Mouse (Mus musculus): ENCODE measurements around the gene Ndufs1. TPM values are rescaled to one million over a fixed set of nuclear protein-coding genes. Genes with fewer than 3 reads are reported as not detected.

Gene Ndufs1
- polyA plus RNA-seq, 1 experiment from 2014 or later: 184 TPM

DNA sequence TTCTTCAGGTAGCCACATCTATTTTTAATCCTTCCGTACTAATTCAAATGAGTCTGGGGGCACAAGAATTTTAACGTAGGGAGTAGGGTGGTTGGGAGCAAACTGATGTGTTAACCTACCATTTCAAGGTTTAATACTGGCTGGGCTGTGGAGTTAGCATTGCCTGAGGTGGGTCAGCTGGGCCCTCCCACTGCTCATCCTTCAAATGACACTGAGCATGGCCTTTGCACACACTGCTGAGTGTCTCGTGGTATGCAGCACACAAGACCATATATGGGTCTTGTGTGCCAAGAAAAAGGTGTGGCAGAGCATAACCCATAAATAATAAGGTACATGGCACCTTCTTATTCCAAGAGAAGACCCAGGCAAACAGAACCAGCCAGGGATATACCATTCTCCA is 31.0 kb upstream of the Ndufs1 start:
- no peak overlapping the region for H3K4me3 ChIP-seq (ENCODE audit: low read depth, low read length)
- WGBS: 78% methylated on average over 3 of the region's 3 CpGs

DNA sequence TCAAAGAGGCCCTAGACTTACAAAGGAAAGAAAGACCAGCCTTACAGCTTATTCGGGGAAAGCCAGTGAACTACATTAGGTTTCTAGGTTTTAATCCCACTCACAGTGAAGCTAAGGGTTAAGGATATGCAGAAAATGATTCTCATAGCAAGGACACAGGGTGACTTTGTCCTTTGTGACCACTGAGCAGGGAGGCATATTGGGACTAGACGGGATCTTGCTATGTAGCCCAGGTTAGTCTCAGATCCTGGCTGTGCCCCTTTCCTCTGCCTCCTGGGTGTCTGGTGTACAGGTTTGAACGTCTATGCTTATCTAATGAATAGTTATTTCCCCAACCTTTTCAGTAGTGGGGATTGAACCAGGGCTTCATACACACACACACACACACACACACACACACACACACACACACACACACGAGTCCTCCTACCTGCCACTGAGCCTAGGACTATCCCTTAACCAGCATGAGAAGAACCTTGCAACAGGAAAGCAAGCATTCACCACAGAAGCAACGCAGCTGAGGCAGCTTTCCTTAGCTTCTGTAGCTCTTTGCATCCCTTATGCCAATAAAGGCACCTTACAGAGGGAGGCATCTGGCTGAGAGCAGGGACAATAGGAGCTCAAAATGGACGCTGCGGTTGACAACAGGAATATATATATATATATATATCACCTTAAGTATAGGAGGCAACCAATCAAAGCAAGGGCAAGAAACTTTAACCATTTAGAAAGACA is 28.2 kb upstream of the Ndufs1 start:
- WGBS: 36% methylated on average over 7 of the region's 7 CpGs
- Histone ChIP-seq H3K4me1 (replicated peaks; ENCODE audit: control insufficient read depth, insufficient read depth, low read length) (peaks cover 5% of the 10 kb centered on the region; the same call in 1 of the 2 replicates), H3K36me3 (ENCODE audit: control insufficient read depth, insufficient read depth, low read length) (no peaks in the 10 kb centered on the region), H3K4me2 (no peak overlapping the region), H3K27ac (ENCODE audit: low read depth, low read length) (peak overlapping the region; percentile 25), H3K27me3 (replicated peaks; ENCODE audit: control insufficient read depth, insufficient read depth, low read length) (no peaks in the 10 kb centered on the region), H3K9ac (ENCODE audit: low read depth, low read length) (no peak overlapping the region), H3K9me3 (ENCODE audit: control insufficient read depth, low read length) (no peaks in the 10 kb centered on the region), H3K4me3 (ENCODE audit: low read depth, low read length) (no peak overlapping the region)
- ATAC-seq (replicated peaks; ENCODE audit: low FRiP score): no peak
- no peak for DNase-seq (ENCODE audit: low spot score)

More for the DNA sequence above, 31.0 kb upstream of the Ndufs1 start:
- no peak overlapping the region for H3K27ac ChIP-seq (ENCODE audit: low read depth, low read length)
- no peak for DNase-seq (ENCODE audit: low spot score)
- no peak for ATAC-seq (replicated peaks; ENCODE audit: low FRiP score)
- peaks cover 5% of the 10 kb centered on the region; the same call in 1 of the 2 replicates for H3K4me1 ChIP-seq (replicated peaks; ENCODE audit: control insufficient read depth, insufficient read depth, low read length)
- no peak overlapping the region for H3K4me2 ChIP-seq
- no peaks in the 10 kb centered on the region for H3K9me3 ChIP-seq (ENCODE audit: control insufficient read depth, low read length)
- H3K27me3 ChIP-seq (replicated peaks; ENCODE audit: control insufficient read depth, insufficient read depth, low read length): no peaks in the 10 kb centered on the region
- H3K36me3 ChIP-seq (ENCODE audit: control insufficient read depth, insufficient read depth, low read length): no peaks in the 10 kb centered on the region
- no peak overlapping the region for H3K9ac ChIP-seq (ENCODE audit: low read depth, low read length)

DNA sequence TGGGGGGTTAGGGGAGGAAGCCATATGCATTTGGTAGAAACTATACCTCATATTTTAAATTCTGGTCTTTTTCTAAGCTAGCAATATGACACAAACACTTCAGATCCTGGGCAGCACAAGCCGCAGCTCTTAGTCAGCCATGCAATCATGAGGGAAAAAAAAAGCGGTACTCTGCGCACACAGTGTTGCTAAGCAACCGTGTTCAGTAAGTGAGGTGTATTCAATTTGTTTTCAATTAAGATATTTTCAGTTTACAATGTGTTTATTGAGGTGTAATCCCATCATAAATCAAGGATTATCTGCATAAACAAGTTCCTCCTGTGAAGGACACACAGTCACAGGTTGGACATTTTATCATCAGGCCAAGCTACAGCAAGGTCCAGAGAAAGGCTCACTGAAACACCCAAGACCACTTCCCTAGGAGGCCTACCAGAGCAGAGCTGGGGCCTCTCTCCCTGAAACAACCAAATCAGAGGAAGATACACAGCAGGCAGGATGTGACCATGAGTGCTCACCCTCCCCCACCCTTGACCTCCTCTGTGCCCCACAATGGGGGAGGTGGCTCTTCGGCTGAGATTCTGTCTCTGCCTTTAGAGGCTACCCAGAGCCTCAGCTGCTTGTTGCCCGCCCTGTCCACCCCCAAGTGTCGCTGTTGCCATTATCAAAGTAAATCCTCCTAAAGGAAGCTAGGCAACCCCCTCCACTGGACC is 27.5 kb upstream of the Ndufs1 start:
- H3K27ac ChIP-seq (ENCODE audit: low read depth, low read length): peak overlapping the region; percentile 25
- H3K4me3 ChIP-seq (ENCODE audit: low read depth, low read length): no peak overlapping the region
- H3K36me3 ChIP-seq (ENCODE audit: control insufficient read depth, insufficient read depth, low read length): no peaks in the 10 kb centered on the region
- peaks cover 5% of the 10 kb centered on the region; the same call in 1 of the 2 replicates for H3K4me1 ChIP-seq (replicated peaks; ENCODE audit: control insufficient read depth, insufficient read depth, low read length)
- DNase-seq (ENCODE audit: low spot score) (no peak), ATAC-seq (replicated peaks; ENCODE audit: low FRiP score) (peak; percentile 51; the same call in 1 of the 2 replicates)
- no peaks in the 10 kb centered on the region for H3K27me3 ChIP-seq (replicated peaks; ENCODE audit: control insufficient read depth, insufficient read depth, low read length)
- H3K4me2 ChIP-seq: no peak overlapping the region
- no peak overlapping the region for H3K9ac ChIP-seq (ENCODE audit: low read depth, low read length)
- WGBS: 26% methylated on average over 7 of the region's 7 CpGs
- H3K9me3 ChIP-seq (ENCODE audit: control insufficient read depth, low read length): no peaks in the 10 kb centered on the region

DNA sequence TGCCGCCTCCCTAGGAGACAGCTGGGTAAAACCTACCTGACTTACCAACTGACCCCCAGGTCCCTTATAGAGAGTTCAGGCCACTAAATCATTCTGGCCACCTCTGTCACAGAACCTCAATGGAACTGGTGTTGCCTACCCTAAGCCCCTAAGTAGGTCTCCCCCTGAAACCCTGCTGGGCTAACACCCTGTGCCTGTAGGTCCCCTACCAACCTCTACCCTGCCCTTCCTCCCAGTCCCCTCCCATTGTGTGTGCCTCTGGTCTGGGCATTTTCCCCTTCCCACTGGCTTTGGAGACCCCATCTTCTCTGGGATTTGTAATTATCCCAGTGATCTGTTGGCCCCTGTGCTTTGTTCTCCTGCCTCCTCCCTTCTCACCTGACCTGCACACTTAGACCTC is 26.8 kb upstream of the Ndufs1 start:
- ATAC-seq (replicated peaks; ENCODE audit: low FRiP score): no peak

DNA sequence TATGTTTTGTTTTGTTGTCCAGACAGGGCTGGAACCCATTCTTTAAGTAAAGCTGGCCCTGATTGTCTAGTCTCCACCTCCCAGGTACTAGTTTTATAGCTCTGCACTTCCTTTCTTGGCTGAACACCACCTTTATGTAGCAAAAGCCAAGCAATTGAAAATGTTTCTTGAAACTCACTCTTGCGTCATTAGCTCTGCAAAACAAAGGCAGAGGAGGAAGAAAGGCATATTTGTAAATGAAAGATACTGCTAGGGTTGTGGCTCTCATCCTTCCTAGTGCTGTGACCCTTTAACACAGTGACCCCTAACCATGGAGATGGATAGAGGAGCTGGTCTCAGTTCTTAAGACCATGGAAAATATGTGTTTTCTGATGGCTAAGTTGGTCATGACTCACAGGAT is 25.0 kb upstream of the Ndufs1 start:
- Histone ChIP-seq H3K4me3 (ENCODE audit: low read depth, low read length) (no peak overlapping the region), H3K9ac (ENCODE audit: low read depth, low read length) (no peak overlapping the region), H3K36me3 (ENCODE audit: control insufficient read depth, insufficient read depth, low read length) (no peaks in the 10 kb centered on the region), H3K27ac (ENCODE audit: low read depth, low read length) (no peak overlapping the region), H3K27me3 (replicated peaks; ENCODE audit: control insufficient read depth, insufficient read depth, low read length) (no peaks in the 10 kb centered on the region), H3K9me3 (ENCODE audit: control insufficient read depth, low read length) (no peaks in the 10 kb centered on the region), H3K4me1 (replicated peaks; ENCODE audit: control insufficient read depth, insufficient read depth, low read length) (peaks cover 5% of the 10 kb centered on the region; the same call in 1 of the 2 replicates), H3K4me2 (no peak overlapping the region)
- no peak for DNase-seq (ENCODE audit: low spot score)
- WGBS: 80% methylated on average over 1 of the region's 1 CpGs
- no peak for ATAC-seq (replicated peaks; ENCODE audit: low FRiP score)

More for the DNA sequence above, 26.8 kb upstream of the Ndufs1 start:
- Histone ChIP-seq H3K27ac (ENCODE audit: low read depth, low read length) (no peak overlapping the region), H3K4me3 (ENCODE audit: low read depth, low read length) (no peak overlapping the region), H3K4me1 (replicated peaks; ENCODE audit: control insufficient read depth, insufficient read depth, low read length) (peaks cover 5% of the 10 kb centered on the region; the same call in 1 of the 2 replicates), H3K36me3 (ENCODE audit: control insufficient read depth, insufficient read depth, low read length) (no peaks in the 10 kb centered on the region), H3K27me3 (replicated peaks; ENCODE audit: control insufficient read depth, insufficient read depth, low read length) (no peaks in the 10 kb centered on the region), H3K9me3 (ENCODE audit: control insufficient read depth, low read length) (no peaks in the 10 kb centered on the region), H3K9ac (ENCODE audit: low read depth, low read length) (no peak overlapping the region), H3K4me2 (no peak overlapping the region)
- DNase-seq (ENCODE audit: low spot score): no peak
- WGBS: 79% methylated on average over 1 of the region's 1 CpGs

DNA sequence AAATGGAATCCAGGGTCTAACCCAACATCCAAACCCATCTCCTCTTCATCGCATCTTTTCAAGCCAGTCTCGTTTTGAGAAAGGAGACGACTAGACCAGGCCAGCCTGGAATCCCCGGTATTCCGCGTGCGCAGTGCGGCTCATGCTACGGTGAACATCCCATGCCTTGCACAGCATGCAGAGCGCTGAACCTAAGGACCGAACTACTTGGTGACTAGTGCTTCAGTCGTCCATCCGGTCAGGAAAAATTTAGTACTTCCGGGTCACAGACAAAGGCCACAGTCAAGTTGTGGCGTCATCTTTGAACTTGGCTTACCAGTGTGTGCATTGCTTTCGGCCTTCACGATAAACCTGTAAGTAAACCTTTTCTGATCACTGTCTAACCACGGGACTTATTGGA is 23.7 kb upstream of the Ndufs1 start:
- H3K27me3 ChIP-seq (replicated peaks; ENCODE audit: control insufficient read depth, insufficient read depth, low read length): no peaks in the 10 kb centered on the region
- DNase-seq (ENCODE audit: low spot score) (no peak), ATAC-seq (replicated peaks; ENCODE audit: low FRiP score) (no peak)
- H3K4me1 ChIP-seq (replicated peaks; ENCODE audit: control insufficient read depth, insufficient read depth, low read length): peaks cover 5% of the 10 kb centered on the region; the same call in 1 of the 2 replicates
- WGBS: 84% methylated on average over 18 of the region's 18 CpGs
- H3K27ac ChIP-seq (ENCODE audit: low read depth, low read length): no peak overlapping the region
- no peak overlapping the region for H3K4me2 ChIP-seq
- H3K9ac ChIP-seq (ENCODE audit: low read depth, low read length): no peak overlapping the region
- H3K9me3 ChIP-seq (ENCODE audit: control insufficient read depth, low read length): no peaks in the 10 kb centered on the region
- no peaks in the 10 kb centered on the region for H3K36me3 ChIP-seq (ENCODE audit: control insufficient read depth, insufficient read depth, low read length)
- no peak overlapping the region for H3K4me3 ChIP-seq (ENCODE audit: low read depth, low read length)

DNA sequence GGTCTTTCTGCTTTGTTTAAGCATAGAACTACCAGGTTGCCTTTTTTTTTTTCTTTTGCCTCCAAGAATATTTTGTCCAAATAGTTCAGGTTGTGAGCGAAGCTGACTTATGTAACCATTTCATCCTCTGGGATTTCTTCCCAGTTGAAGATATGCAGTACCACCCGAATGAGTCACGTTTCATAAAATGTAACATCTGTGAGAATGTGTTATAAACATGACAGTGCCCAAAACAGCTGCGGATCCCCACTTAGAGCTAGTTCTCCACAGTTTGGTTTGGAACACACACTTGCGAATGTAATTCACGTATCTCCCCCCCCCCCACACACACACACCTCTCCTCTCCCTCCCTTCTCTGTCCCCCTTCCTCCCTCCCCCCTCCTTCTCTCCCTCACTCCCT is 22.8 kb upstream of the Ndufs1 start:
- H3K27me3 ChIP-seq (replicated peaks; ENCODE audit: control insufficient read depth, insufficient read depth, low read length): no peaks in the 10 kb centered on the region
- H3K9ac ChIP-seq (ENCODE audit: low read depth, low read length): no peak overlapping the region
- no peak overlapping the region for H3K27ac ChIP-seq (ENCODE audit: low read depth, low read length)
- no peaks in the 10 kb centered on the region for H3K36me3 ChIP-seq (ENCODE audit: control insufficient read depth, insufficient read depth, low read length)
- no peaks in the 10 kb centered on the region for H3K9me3 ChIP-seq (ENCODE audit: control insufficient read depth, low read length)
- H3K4me1 ChIP-seq (replicated peaks; ENCODE audit: control insufficient read depth, insufficient read depth, low read length): peaks cover 4% of the 10 kb centered on the region; the same call in 1 of the 2 replicates
- no peak overlapping the region for H3K4me3 ChIP-seq (ENCODE audit: low read depth, low read length)
- ATAC-seq (replicated peaks; ENCODE audit: low FRiP score): no peak
- WGBS: 86% methylated on average over 6 of the region's 6 CpGs
- no peak overlapping the region for H3K4me2 ChIP-seq
- no peak for DNase-seq (ENCODE audit: low spot score)

DNA sequence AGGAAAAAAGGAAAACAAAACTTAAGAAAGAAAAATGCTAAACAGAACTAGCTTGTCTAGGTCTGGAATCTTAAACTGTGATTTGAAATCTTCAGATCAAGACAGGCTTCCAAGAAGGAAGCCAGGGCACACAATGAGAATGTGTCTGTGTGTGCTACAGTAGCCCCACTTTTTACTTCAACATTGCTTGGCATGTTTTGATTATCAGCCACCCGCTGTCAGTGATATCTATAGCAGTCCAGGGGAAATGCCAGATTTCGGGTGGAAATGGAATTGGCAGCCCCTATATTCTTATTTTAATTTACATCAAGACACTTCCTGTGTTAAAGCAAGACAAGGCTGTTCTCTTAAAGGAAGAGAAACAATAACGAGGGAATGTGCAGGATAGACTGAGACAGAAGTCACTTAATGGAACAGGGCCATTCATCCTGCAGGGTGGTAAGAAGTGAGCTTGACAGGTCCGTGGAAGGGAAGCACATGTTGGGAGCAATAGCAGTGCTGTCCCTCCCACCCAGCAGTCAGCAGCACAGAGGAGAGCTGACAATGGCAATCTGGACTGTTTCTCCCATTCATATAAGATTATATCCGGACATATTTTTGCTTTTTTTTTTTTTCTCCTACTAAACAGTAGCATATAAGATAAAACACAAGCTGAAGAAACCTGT is 19.3 kb upstream of the Ndufs1 start:
- no peak overlapping the region for H3K9ac ChIP-seq (ENCODE audit: low read depth, low read length)
- H3K27me3 ChIP-seq (replicated peaks; ENCODE audit: control insufficient read depth, insufficient read depth, low read length): no peaks in the 10 kb centered on the region
- H3K4me1 ChIP-seq (replicated peaks; ENCODE audit: control insufficient read depth, insufficient read depth, low read length): no peaks in the 10 kb centered on the region
- no peak overlapping the region for H3K4me2 ChIP-seq
- no peak overlapping the region for H3K4me3 ChIP-seq (ENCODE audit: low read depth, low read length)
- no peaks in the 10 kb centered on the region for H3K9me3 ChIP-seq (ENCODE audit: control insufficient read depth, low read length)
- WGBS: 62% methylated on average over 5 of the region's 5 CpGs
- H3K36me3 ChIP-seq (ENCODE audit: control insufficient read depth, insufficient read depth, low read length): no peaks in the 10 kb centered on the region
- no peak for ATAC-seq (replicated peaks; ENCODE audit: low FRiP score)
- no peak overlapping the region for H3K27ac ChIP-seq (ENCODE audit: low read depth, low read length)
- no peak for DNase-seq (ENCODE audit: low spot score)
